Mouse (Mus musculus) limb, embryonic 10.5 days (tissue): ENCODE measurements around the gene Repin1. TPM values are rescaled to one million over a fixed set of nuclear protein-coding genes. Genes with fewer than 3 reads are reported as not detected.

Experiments
- DNase-seq: peaks from one replicate; pipeline ENCODE4 v3.0.0-alpha.2; 2017; ENCODE audit warnings: low spot score
- H3K27ac ChIP-seq: fragments of 300-500 bp; sonication (generic); 2 replicates; pipeline ENCODE4 v1.5.1; 2016; ENCODE audit warnings: mild to moderate bottlenecking
- H3K27me3 ChIP-seq: fragments of 300-500 bp; sonication (generic); 2 replicates; pipeline ENCODE4 v1.6.1; 2016; ENCODE audit warnings: low read depth, mild to moderate bottlenecking; ENCODE audit not compliant: poor library complexity, severe bottlenecking
- H3K36me3 ChIP-seq: fragments of 300-500 bp; sonication (generic); 2 replicates; pipeline ENCODE4 v1.6.1; 2016; ENCODE audit warnings: mild to moderate bottlenecking, moderate library complexity
- H3K4me1 ChIP-seq: fragments of 300-500 bp; sonication (generic); 2 replicates; pipeline ENCODE4 v1.6.1; 2016
- H3K4me3 ChIP-seq: fragments of 300-500 bp; sonication (generic); 2 replicates; pipeline ENCODE4 v1.5.1; 2016; ENCODE audit warnings: mild to moderate bottlenecking, moderate library complexity
- H3K9me3 ChIP-seq: fragments of 300-500 bp; sonication (generic); replicated peaks from 2 replicates; pipeline ENCODE4 v1.6.1; 2016; ENCODE audit warnings: mild to moderate bottlenecking
- WGBS: fragments of 180-500 bp; shearing (Covaris S2); methylation state at CpG from one replicate; pipeline ENCODE4 v1.1.7; 2016; 5-methylcytosine and 5-hydroxymethylcytosine counted together
- polyA plus RNA-seq: library from polyadenylated mRNA; unstranded; fragments of >200 nt; fragmentation: Nextera tagmentation; extraction: Ambion mirVana; gene quantifications from 2 replicates; pipeline ENCODE4 v1.2.1, GENCODE M21; 2016

Gene Repin1
- polyA plus RNA-seq, 1 experiment from 2014 or later: 53.1 TPM

GRCm38 (mm10) chr6:48637811-48638500 lies 44.3 kb downstream of the Repin1 start:
- Histone ChIP-seq H3K36me3 (no peaks in the 10 kb centered on the region), H3K4me1 (peaks cover 18% of the 10 kb centered on the region), H3K27ac (peak overlapping the region; percentile 23; the same call in 1 of the 2 replicates), H3K9me3 (no peaks in the 10 kb centered on the region), H3K27me3 (0 out of 2 replicates have a peak, but pooled peaks cover 4% of the 10 kb centered on the region), H3K4me3 (no peak overlapping the region)
- 78% methylated on average over 6 of the region's 6 CpGs for WGBS
- no peak for DNase-seq

- Histone ChIP-seq H3K9me3 (no peaks in the 10 kb centered on the region), H3K27me3 (0 out of 2 replicates have a peak, but pooled peaks cover 4% of the 10 kb centered on the region), H3K27ac (no peak overlapping the region), H3K4me3 (no peak overlapping the region), H3K36me3 (no peaks in the 10 kb centered on the region), H3K4me1 (peaks cover 18% of the 10 kb centered on the region)
- WGBS: 82% methylated on average over 2 of the region's 2 CpGs
- DNase-seq: no peak
Observed at GRCm38 (mm10) chr6:48638553-48638952, 44.9 kb downstream of the Repin1 start.

GRCm38 (mm10) chr6:48641391-48641790 lies 47.7 kb downstream of the Repin1 start:
- no peak overlapping the region for H3K27ac ChIP-seq
- H3K4me1 ChIP-seq: peaks cover 16% of the 10 kb centered on the region
- WGBS: 73% methylated on average over 6 of the region's 6 CpGs
- no peaks in the 10 kb centered on the region for H3K9me3 ChIP-seq
- no peak for DNase-seq
- H3K4me3 ChIP-seq: no peak overlapping the region
- no peaks in the 10 kb centered on the region for H3K36me3 ChIP-seq
- no peaks in the 10 kb centered on the region for H3K27me3 ChIP-seq

- no peak for DNase-seq
- Histone ChIP-seq H3K4me1 (0 out of 2 replicates have a peak, but pooled peaks cover 8% of the 10 kb centered on the region), H3K9me3 (no peaks in the 10 kb centered on the region), H3K4me3 (no peak overlapping the region), H3K36me3 (no peaks in the 10 kb centered on the region), H3K27ac (no peak overlapping the region), H3K27me3 (no peaks in the 10 kb centered on the region)
- WGBS: 28% methylated on average over 4 of the region's 4 CpGs
Observed at GRCm38 (mm10) chr6:48642764-48643292, 49.1 kb downstream of the Repin1 start.

GRCm38 (mm10) chr6:48645660-48646308 lies 52.1 kb downstream of the Repin1 start:
- peak; percentile 74 for DNase-seq
- WGBS: 19% methylated on average over 12 of the region's 12 CpGs
- no peak overlapping the region for H3K27ac ChIP-seq
- H3K27me3 ChIP-seq: no peaks in the 10 kb centered on the region
- 0 out of 2 replicates have a peak, but pooled peaks cover 3% of the 10 kb centered on the region for H3K4me1 ChIP-seq
- H3K36me3 ChIP-seq: no peaks in the 10 kb centered on the region
- no peaks in the 10 kb centered on the region for H3K9me3 ChIP-seq
- H3K4me3 ChIP-seq: no peak overlapping the region

GRCm38 (mm10) chr6:48646309-48646690 lies 52.6 kb downstream of the Repin1 start:
- Histone ChIP-seq H3K27me3 (no peaks in the 10 kb centered on the region), H3K4me3 (no peak overlapping the region), H3K4me1 (0 out of 2 replicates have a peak, but pooled peaks cover 3% of the 10 kb centered on the region), H3K9me3 (no peaks in the 10 kb centered on the region), H3K27ac (no peak overlapping the region), H3K36me3 (no peaks in the 10 kb centered on the region)
- WGBS: 87% methylated on average over 4 of the region's 4 CpGs
- DNase-seq: no peak

GRCm38 (mm10) chr6:48646995-48647394 lies 53.3 kb downstream of the Repin1 start, which contains the start of gene Gimap8:
Gene Gimap8, plus strand, starts transcription at chr6:48647234.
- no peaks in the 10 kb centered on the region for H3K27me3 ChIP-seq
- no peak within 1 kb of the TSS; the same call in 1 of the 2 replicates for H3K27ac ChIP-seq
- WGBS: 58% methylated on average over 3 of the region's 3 CpGs
- H3K36me3 ChIP-seq: no peaks in the 10 kb centered on the region
- H3K4me3 ChIP-seq: no peak within 1 kb of the TSS
- DNase-seq: no peak
- 0 out of 2 replicates have a peak, but pooled peaks cover 3% of the 10 kb centered on the region for H3K4me1 ChIP-seq
- H3K9me3 ChIP-seq: no peaks in the 10 kb centered on the region

GRCm38 (mm10) chr6:48647611-48648010 lies 53.9 kb downstream of the Repin1 start:
- H3K27ac ChIP-seq: no peak overlapping the region
- H3K9me3 ChIP-seq: no peaks in the 10 kb centered on the region
- no peaks in the 10 kb centered on the region for H3K27me3 ChIP-seq
- 90% methylated on average over 2 of the region's 2 CpGs for WGBS
- 0 out of 2 replicates have a peak, but pooled peaks cover 3% of the 10 kb centered on the region for H3K4me1 ChIP-seq
- DNase-seq: no peak
- H3K36me3 ChIP-seq: no peaks in the 10 kb centered on the region
- no peak overlapping the region for H3K4me3 ChIP-seq

Other genes starting within 250 kb of the Repin1 start
- gene Krba1, start 198.3 kb upstream of the Repin1 start, polyA plus RNA-seq: 28.3 and 33.4 TPM in 2 replicates
- gene Zfp467, start 148.1 kb upstream of the Repin1 start, polyA plus RNA-seq: 11.0 and 19.6 TPM in 2 replicates
- 0.20 and 0.45 TPM in 2 replicates for gene Sspo, start 145.7 kb upstream of the Repin1 start, polyA plus RNA-seq
- 4.6 and 4.8 TPM in 2 replicates for gene Atp6v0e2, start 56.3 kb upstream of the Repin1 start, polyA plus RNA-seq
- gene Lrrc61, start 39.1 kb upstream of the Repin1 start, polyA plus RNA-seq: 13.1 and 17.2 TPM in 2 replicates
- 6.1 and 7.3 TPM in 2 replicates for gene Rarres2, start 21.1 kb upstream of the Repin1 start, polyA plus RNA-seq
- not detected in 2 replicates for gene Gm45021, start 4.3 kb upstream of the Repin1 start, polyA plus RNA-seq
- gene Gm44965, start 58 bp downstream of the Repin1 start, polyA plus RNA-seq: not detected in 2 replicates
- gene Zfp775, start 8.2 kb downstream of the Repin1 start, polyA plus RNA-seq: 7.7 and 10.6 TPM in 2 replicates
- 1.1 and 1.3 TPM in 2 replicates for gene AI854703, start 32.9 kb downstream of the Repin1 start, polyA plus RNA-seq
- gene Gimap8, start 53.4 kb downstream of the Repin1 start, polyA plus RNA-seq: 0.35 TPM in 2 replicates
- 3.9 and 4.1 TPM in 2 replicates for gene Gimap9, start 82.2 kb downstream of the Repin1 start, polyA plus RNA-seq
- 9.6 and 10.1 TPM in 2 replicates for gene Gimap4, start 90.7 kb downstream of the Repin1 start, polyA plus RNA-seq
- gene Gimap6, start 114.3 kb downstream of the Repin1 start, polyA plus RNA-seq: 15.7 and 17.2 TPM in 2 replicates
- gene Gm28053, start 124.7 kb downstream of the Repin1 start, polyA plus RNA-seq: 0.83 and 1.3 TPM in 2 replicates
- not detected in 2 replicates for gene Gimap7, start 124.7 kb downstream of the Repin1 start, polyA plus RNA-seq
- gene Gimap1, start 145.2 kb downstream of the Repin1 start, polyA plus RNA-seq: 7.9 and 8.5 TPM in 2 replicates
- 1.3 and 1.4 TPM in 2 replicates for gene Gimap5, start 152.3 kb downstream of the Repin1 start, polyA plus RNA-seq
- not detected in 2 replicates for gene Gimap3, start 177.0 kb downstream of the Repin1 start, polyA plus RNA-seq
- gene Tmem176a, start 247.0 kb downstream of the Repin1 start, polyA plus RNA-seq: 18.0 and 29.0 TPM in 2 replicates
- gene Tmem176b, start 247.6 kb downstream of the Repin1 start, polyA plus RNA-seq: 34.0 and 57.7 TPM in 2 replicates